Mouse (Mus musculus): ENCODE results near the gene Samd4b.

DNA sequence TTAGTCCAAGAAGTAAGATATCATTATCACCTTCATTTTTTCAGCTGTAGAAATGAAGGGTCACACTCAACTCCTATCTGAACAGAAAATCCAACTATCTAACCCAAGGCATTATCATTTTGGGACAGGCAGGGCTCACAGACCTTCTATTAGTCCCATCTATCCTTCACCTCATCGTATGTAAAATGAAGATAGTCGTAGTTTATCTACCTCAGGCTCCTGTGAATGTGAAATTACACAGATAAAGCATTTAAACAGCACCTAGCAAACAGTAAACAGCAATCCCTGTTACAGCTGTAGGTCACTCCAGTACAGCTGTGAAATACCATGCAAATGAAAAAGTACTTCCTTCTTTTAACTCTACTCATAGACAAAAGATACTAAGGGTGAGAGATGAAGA, 165.7 kb downstream of the Samd4b start:
- TF ChIP-seq POLR2A (IDR thresholded peaks at IDR 0.05; ENCODE audit: borderline replicate concordance, extremely low read depth, low read depth, low read length) (no peak), CTCF (IDR thresholded peaks at IDR 0.05; ENCODE audit: insufficient read depth, low read length) (no peak)

Data from lung, adult 2 months (tissue).